Mouse (Mus musculus) heart, adult 8-10 months (tissue): ENCODE data around the gene Foxm1. TPM values are rescaled to one million over a fixed set of nuclear protein-coding genes. Genes with fewer than 3 reads are reported as not detected.

Experiments used
- DNase-seq: peaks from one replicate; pipeline ENCODE4 v3.0.0; 2022; ENCODE audit warnings: low spot score
- total RNA-seq, 4 experiments: library from RNA; stranded (reverse); gene quantifications; 2 replicates each; pipeline ENCODE4 v1.2.4; 2022

The Foxm1 gene
- total RNA-seq, 4 experiments from 2014 or later, result 0.25 to 0.76 (median 0.49) TPM

GRCm38 (mm10) chr6:128424269-128425019 lies 61.7 kb downstream of the Foxm1 start, which contains the start of gene Itfg2:
Gene Itfg2 (minus strand): TSS chr6:128424931.
- DNase-seq, result peak; percentile 97

- DNase-seq, result no peak
Observed at GRCm38 (mm10) chr6:128425046-128425445, 62.3 kb downstream of the Foxm1 start.

Other genes starting within 250 kb of the Foxm1 start
- 100 to 1,000 TPM in 2 of 4 experiments, 10 to 100 TPM in 2; 67.0 to 124 (median 99.7) TPM for gene Tspan9, start 219.4 kb upstream of the Foxm1 start, total RNA-seq
- gene Tead4, start 62.1 kb upstream of the Foxm1 start, total RNA-seq, result 1 to 10 TPM; 2.0 to 4.0 (median 3.1) TPM
- gene Tulp3, start 7.1 kb upstream of the Foxm1 start, total RNA-seq, result 1 to 10 TPM; 6.6 to 9.9 (median 7.8) TPM
- 10 to 100 TPM in 3 of 4 experiments, 1 to 10 TPM in 1; 9.4 to 12.5 (median 10.8) TPM for gene Rhno1, start 56 bp upstream of the Foxm1 start, total RNA-seq
- gene Tex52, start 12.5 kb downstream of the Foxm1 start, total RNA-seq, result not detected
- not detected for gene Gm44596, start 12.5 kb downstream of the Foxm1 start, total RNA-seq
- 1 to 10 TPM; 1.1 to 1.8 (median 1.3) TPM for gene Nrip2, start 36.3 kb downstream of the Foxm1 start, total RNA-seq
- 10 to 100 TPM; 16.0 to 20.0 (median 16.9) TPM for gene Itfg2, start 62.0 kb downstream of the Foxm1 start, total RNA-seq
- gene Fkbp4, start 75.7 kb downstream of the Foxm1 start, total RNA-seq, result 100 to 1,000 TPM; 337 to 380 (median 365) TPM
- gene Pzp, start 163.8 kb downstream of the Foxm1 start, total RNA-seq, result 1 to 10 TPM; 2.2 to 3.6 (median 2.7) TPM
- gene A2ml1, start 218.6 kb downstream of the Foxm1 start, total RNA-seq, result under 1 TPM in 1 of 4 experiments, not detected in 3; 0.14 TPM